Mouse (Mus musculus) heart, adult 8-10 months (tissue): Measurements from ENCODE around the gene Gm7073. TPM values are rescaled to one million over a fixed set of nuclear protein-coding genes. Genes with fewer than 3 reads are reported as not detected.

Experiments used
- DNase-seq: peaks from one replicate; pipeline ENCODE4 v3.0.0; 2022; ENCODE audit warnings: low spot score
- total RNA-seq, 4 experiments: library from RNA; stranded (reverse); gene quantifications; 2 replicates each; pipeline ENCODE4 v1.2.4; 2022

Gm7073 gene
- not detected for total RNA-seq

- DNase-seq, result no peak
These were observed at the start of gene Gm7073 for GRCm38 (mm10) chrX:60539149-60539548. TSS of gene Gm7073 (minus strand) at chrX:60539249.

DNA sequence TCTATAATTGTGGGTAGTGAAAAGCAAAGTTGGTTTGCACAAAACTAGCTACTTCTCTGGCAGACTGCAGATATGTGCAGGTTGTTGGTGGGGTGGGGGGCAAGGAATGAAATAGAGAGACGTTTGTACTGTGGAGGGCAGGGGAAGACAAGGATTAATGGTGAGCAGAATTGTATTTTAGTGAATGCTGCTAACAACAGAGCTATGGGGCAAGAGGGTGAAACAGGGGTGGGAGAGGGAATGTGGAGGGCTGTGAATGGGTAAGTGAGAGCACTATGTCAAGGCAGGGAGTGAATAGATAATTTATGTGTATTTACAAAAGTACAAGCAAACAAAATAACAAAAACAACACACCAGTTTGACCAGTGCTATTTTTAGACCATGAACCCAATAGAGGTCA, 31.5 kb upstream of the Gm7073 start:
- no peak for DNase-seq

- no peak for DNase-seq
These were observed 30.0 kb upstream of the Gm7073 start for GRCm38 (mm10) chrX:60569047-60569446.

GRCm38 (mm10) chrX:60555242-60555641, 16.2 kb upstream of the Gm7073 start:
- DNase-seq, result no peak

DNA sequence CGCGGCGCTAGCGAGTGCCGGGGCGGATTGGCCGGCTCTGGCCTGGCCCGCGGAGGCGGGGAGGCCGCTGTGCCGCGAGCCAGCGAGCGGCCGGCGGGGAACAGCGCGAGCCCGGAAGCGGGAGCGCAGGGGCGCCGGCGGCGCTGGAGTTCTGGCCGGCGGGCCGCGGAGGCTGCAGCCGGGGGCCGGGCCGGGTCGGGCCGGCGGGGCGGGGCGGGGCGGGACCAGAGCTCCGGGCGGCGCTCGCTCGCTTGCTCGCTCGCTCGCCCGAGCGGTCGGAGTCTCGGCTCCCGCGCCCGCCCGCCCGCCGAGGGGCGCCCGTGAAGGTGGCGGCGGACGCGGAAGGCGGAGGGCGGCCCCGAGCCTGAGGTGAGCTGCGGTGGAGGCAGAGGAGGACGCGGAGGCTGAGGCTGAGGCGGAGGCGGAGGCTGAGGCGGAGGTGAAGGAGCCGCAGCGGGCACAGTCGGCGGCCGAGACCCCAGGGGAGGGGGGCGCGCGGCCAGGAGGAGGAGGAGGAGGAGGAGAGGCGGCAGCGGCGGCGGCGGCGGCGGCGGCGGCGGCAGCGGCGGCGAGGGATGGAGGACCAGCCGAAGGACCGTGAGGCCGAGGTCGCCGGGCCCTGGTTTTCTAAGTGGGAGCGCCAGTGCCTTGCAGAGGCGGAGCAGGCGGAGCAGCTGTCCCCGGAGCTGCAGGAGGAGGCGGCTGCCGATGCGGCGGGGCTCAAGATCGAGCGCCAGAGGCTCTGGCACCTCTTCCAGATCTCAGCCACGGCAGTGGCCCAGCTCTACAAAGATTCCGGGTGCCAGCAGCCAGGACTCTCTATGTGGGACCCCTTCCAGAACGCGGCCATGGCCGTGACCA, 8.6 kb upstream of the Gm7073 start:
- DNase-seq, result no peak

- no peak for DNase-seq
These were observed 8.0 kb upstream of the Gm7073 start for GRCm38 (mm10) chrX:60547098-60547443.

- DNase-seq, result no peak
These were observed 6.9 kb upstream of the Gm7073 start for GRCm38 (mm10) chrX:60545906-60546305.

DNA sequence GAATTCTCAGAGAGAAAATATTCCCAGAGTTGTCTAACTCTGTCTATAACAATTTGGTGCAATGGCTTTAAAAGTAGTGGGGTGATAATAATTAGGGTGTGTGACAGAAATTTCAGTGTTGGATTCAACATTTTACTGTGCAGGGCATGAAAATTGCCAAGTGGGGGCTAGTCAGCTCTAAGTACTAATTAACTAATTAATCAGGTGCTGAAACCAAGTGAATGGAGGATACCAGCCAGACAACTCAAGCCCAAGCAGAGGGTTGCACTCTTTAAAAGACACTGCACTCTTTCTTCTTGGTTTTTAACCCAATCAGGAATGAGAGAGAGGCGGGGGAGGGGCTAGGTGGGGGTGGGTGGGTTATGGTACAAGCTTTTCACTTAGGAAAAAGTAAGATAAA, 6.4 kb upstream of the Gm7073 start:
- DNase-seq, result no peak

- no peak for DNase-seq
These were observed 5.0 kb upstream of the Gm7073 start for GRCm38 (mm10) chrX:60544098-60544497.

- DNase-seq, result no peak
These were observed 3.9 kb upstream of the Gm7073 start for GRCm38 (mm10) chrX:60542901-60543300.

GRCm38 (mm10) chrX:60503995-60504394, 35.1 kb downstream of the Gm7073 start:
- peak; percentile 0 for DNase-seq

- DNase-seq, result no peak
These were observed 41.3 kb downstream of the Gm7073 start for GRCm38 (mm10) chrX:60497750-60498149.

DNA sequence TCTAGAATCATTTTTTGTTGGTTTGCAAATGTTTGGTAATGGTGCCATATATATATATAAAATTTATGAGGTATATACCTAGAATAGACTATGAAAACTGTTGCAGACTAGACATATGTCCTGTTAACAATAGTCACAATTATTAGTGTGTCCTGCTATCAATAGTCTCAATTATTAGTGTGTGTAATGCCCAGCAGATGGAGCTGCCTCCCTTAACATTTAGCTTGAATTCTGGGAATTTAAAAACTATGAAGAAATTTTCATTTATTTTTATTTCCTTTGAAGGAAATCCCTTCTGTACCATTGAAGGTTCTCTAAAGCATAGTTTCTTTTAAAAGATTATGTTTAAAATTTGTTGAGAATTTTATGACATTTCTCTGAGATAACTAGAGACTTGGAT, 43.7 kb downstream of the Gm7073 start:
- DNase-seq, result no peak

DNA sequence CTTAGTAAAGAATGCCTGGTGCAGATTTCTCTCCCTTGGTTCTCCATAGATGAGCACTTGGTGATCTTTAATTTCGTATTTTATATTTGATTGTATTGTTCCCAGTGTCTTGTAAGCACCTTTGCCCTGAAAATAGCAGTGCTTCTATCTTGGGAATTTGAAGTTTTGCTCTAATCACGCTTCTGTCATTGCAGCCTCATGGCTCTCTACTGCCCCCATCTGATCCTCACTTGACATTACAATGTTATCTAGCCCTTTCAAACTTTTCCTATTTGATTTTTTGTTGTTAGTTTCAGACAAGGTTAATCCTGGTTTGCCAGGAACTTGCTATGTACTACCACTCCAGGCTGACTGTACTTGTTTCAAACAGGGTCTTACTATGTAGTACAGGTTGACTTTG, 75.3 kb downstream of the Gm7073 start:
- no peak for DNase-seq

- no peak for DNase-seq
These were observed 124.4 kb downstream of the Gm7073 start for GRCm38 (mm10) chrX:60414563-60415111.

GRCm38 (mm10) chrX:60405681-60406080, 133.4 kb downstream of the Gm7073 start:
- no peak for DNase-seq

GRCm38 (mm10) chrX:60404668-60405044, 134.4 kb downstream of the Gm7073 start:
- DNase-seq, result peak; percentile 88

DNA sequence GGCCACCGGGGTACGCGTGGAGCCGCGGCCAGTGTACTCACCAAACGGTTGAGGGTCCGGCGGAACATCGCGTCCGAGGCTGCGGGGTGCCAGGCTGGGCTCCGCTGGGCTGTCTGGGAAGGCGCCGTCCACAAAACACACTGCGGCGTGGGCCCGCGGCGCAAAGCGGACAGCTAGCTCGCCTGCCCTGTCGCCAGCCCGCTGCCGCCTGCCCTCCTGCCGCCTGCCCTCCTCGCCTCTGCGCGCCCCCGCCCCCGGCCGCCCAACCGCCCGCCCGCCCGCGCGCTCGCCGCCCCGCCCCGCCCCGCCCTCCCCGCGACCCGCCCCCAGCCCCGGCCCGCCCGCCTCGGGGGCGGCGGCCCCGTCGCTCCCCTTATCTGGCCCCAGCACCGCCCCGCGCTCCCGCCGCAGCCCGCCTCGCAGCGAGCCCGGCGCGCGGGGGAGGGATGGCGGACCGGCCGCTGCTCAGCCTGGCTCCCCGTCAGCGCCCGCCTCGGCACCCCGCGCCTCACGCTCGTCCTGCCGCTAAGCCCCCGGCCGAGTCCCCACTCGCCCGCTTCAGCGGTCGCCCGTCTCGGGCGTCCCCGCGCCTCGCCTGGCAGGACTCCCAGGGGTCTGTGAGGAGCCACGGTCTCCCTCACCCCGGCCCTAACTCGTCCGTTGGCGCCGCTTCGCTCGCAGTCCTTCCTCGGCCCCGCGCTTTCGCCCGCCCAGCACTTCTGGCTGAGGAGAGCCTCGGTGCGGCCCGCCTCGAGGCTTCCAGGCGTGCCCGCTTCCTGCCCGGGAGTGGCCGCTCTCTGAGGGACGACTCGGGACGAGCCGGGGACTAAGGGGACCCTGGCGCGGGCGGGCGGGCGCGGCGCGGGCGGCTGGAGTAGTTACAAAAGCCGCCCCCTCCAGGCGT, 135.0 kb downstream of the Gm7073 start:
- DNase-seq, result peak; percentile 33

GRCm38 (mm10) chrX:60403062-60403763, 135.8 kb downstream of the Gm7073 start:
- peak; percentile 3 for DNase-seq

GRCm38 (mm10) chrX:60394292-60394691, 144.8 kb downstream of the Gm7073 start:
- DNase-seq, result no peak

DNA sequence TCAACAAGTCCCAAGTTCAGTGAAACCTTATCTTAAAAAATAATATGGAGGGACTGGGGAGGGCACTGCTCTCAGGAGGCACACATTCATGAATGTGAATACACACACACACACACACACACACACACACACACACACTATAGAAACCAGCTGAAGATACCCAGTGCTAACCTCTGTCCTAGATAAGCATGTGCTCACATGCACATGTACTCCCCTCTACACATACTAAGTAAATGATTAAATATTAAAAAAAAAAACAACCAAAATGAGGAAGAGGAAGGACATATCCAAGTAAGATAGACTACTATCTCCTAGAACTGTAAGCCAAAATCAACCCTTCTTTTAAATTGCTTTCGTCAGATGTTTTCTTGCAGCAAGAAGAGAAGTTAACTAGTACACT, 152.2 kb downstream of the Gm7073 start:
- no peak for DNase-seq
